Mouse (Mus musculus) heart, postnatal 4 days (tissue): ENCODE data around the gene Gm7980. TPM values are rescaled to one million over a fixed set of nuclear protein-coding genes. Genes with fewer than 3 reads are reported as not detected.
"Not testable (repeated sequence)": the region's sequence is repeated elsewhere in the genome, so short reads cannot be mapped to it uniquely, and the experiment has no call there.

Source experiments
- DNase-seq: peaks from one replicate; pipeline ENCODE4 v3.0.0; 2021
- total RNA-seq, 2 experiments: library from RNA; stranded (reverse); gene quantifications; 2 replicates each; pipeline ENCODE4 v1.2.3; 2021

Gm7980 gene
- not detected for total RNA-seq

GRCm38 (mm10) chr14:41907190-41907589, at the start of gene Gm7980:
TSS of gene Gm7980 (minus strand) at chr14:41907290.
- not testable (repeated sequence) for DNase-seq

- DNase-seq = not testable (repeated sequence)
Observed at GRCm38 (mm10) chr14:41943695-41944094, 36.6 kb upstream of the Gm7980 start, which contains the start of gene 1700024B05Rik. TSS of gene 1700024B05Rik (plus strand) at chr14:41943995.

- DNase-seq = not testable (repeated sequence)
Observed at GRCm38 (mm10) chr14:41924649-41925048, 17.6 kb upstream of the Gm7980 start, which contains the start of gene 1700049E17Rik1. TSS of gene 1700049E17Rik1 (plus strand) at chr14:41924949.

Other genes with a start within 250 kb of the Gm7980 start
- gene Gm8068, start 205.4 kb downstream of the Gm7980 start, total RNA-seq = not detected
- not detected for gene Gm7929, start 156.7 kb downstream of the Gm7980 start, total RNA-seq
- gene Gm47189, start 134.8 kb downstream of the Gm7980 start, total RNA-seq = not detected
- not detected for gene 1700049E17Rik1, start 17.7 kb upstream of the Gm7980 start, total RNA-seq
- not detected for gene 1700024B05Rik, start 36.7 kb upstream of the Gm7980 start, total RNA-seq
- gene Gm6401, start 60.6 kb upstream of the Gm7980 start, total RNA-seq = not detected
- gene Gm3543, start 76.0 kb upstream of the Gm7980 start, total RNA-seq = not detected
- gene Gm7951, start 210.1 kb upstream of the Gm7980 start, total RNA-seq = not detected